Mouse (Mus musculus) ES-Bruce4 (cell line): ENCODE measurements around the gene AC153137.1. TPM values are rescaled to one million over a fixed set of nuclear protein-coding genes. Genes with fewer than 3 reads are reported as not detected.
"Not testable (repeated sequence)": the region's sequence is repeated elsewhere in the genome, so short reads cannot be mapped to it uniquely, and the experiment has no call there.

Experiments used
- H3K27ac ChIP-seq: 2 replicates; pipeline ENCODE4 v1.5.1; 2012; ENCODE audit warnings: low read length, inconsistent platforms; ENCODE audit not compliant: insufficient read depth
- H3K27me3 ChIP-seq: 2 replicates; pipeline ENCODE4 v1.6.1; 2012; ENCODE audit warnings: mild to moderate bottlenecking, low read length, inconsistent platforms; ENCODE audit not compliant: control insufficient read depth, poor library complexity, insufficient read depth, severe bottlenecking
- H3K36me3 ChIP-seq: 2 replicates; pipeline ENCODE4 v1.6.1; 2012; ENCODE audit warnings: inconsistent platforms, mild to moderate bottlenecking, low read length, moderate library complexity; ENCODE audit not compliant: control insufficient read depth, poor library complexity, insufficient read depth, severe bottlenecking
- H3K4me1 ChIP-seq: one replicate; pipeline ENCODE4 v1.8.1; 2011; ENCODE audit warnings: low read length; ENCODE audit not compliant: control insufficient read depth, insufficient read depth
- H3K4me3 ChIP-seq: 2 replicates; pipeline ENCODE4 v1.5.1; 2011; ENCODE audit warnings: low read depth, mild to moderate bottlenecking, low read length
- H3K9ac ChIP-seq: 2 replicates; pipeline ENCODE4 v1.6.1; 2012; ENCODE audit warnings: low read depth, mild to moderate bottlenecking, inconsistent platforms; ENCODE audit not compliant: poor library complexity, severe bottlenecking
- H3K9me3 ChIP-seq: replicated peaks from 2 replicates; pipeline ENCODE4 v1.6.1; 2012; ENCODE audit warnings: mild to moderate bottlenecking, low read length, inconsistent platforms; ENCODE audit not compliant: control insufficient read depth, poor library complexity, insufficient read depth, severe bottlenecking
- CTCF ChIP-seq: IDR thresholded peaks from one replicate; pipeline ENCODE4 v1.8.1; 2011; ENCODE audit warnings: low read depth, low read length
- EP300 ChIP-seq: IDR thresholded peaks from 2 replicates; pipeline ENCODE4 v1.6.1; 2011; ENCODE audit warnings: low read depth, low read length; ENCODE audit not compliant: insufficient read depth
- POLR2A ChIP-seq: IDR thresholded peaks from one replicate; pipeline ENCODE4 v1.8.1; 2011; ENCODE audit warnings: low read length; ENCODE audit not compliant: insufficient read depth
- polyA plus RNA-seq: library from polyadenylated mRNA; stranded (reverse); fragments of >200 nt; gene quantifications from 2 replicates; pipeline ENCODE4 v1.2.4, GENCODE M21; 2011; ENCODE audit warnings: low read depth; ENCODE audit not compliant: missing spikeins, insufficient read depth, insufficient read length

AC153137.1 gene
- not detected in 2 replicates for polyA plus RNA-seq

DNA sequence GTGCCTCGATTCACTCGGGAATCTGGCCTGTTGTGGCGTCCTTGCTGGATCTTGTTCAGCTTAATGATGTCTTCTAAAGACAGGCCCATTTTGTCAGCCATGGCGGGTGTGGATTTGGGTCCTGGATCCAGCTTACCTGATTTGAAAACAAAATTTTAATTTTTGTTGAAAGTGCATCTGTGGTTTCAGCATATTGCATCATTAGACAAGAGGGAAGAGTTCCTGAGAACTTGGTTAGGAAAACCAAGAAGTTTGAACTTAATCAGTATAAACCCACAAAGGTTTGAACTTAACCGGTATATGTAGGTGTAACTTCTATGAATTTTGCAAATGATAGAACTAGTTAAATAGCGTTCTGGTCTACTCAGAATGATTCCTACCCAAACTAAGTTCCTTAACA lies at the start of gene AC153137.1:
AC153137.1 (minus strand) TSS at position 101 of the 400 bp plus-strand sequence.
- not testable (repeated sequence) for H3K4me1 ChIP-seq, H3K4me3 ChIP-seq, H3K9ac ChIP-seq, H3K27me3 ChIP-seq, H3K36me3 ChIP-seq, H3K27ac ChIP-seq, H3K9me3 ChIP-seq

- TF ChIP-seq POLR2A: no peak
- TF ChIP-seq EP300: no peak
- no peak for TF ChIP-seq CTCF
- Histone ChIP-seq H3K9me3 (no peaks in the 10 kb centered on the region), H3K9ac (no peak overlapping the region), H3K36me3 (no peaks in the 10 kb centered on the region), H3K27ac (no peak overlapping the region), H3K4me3 (no peak overlapping the region), H3K4me1 (no peaks in the 10 kb centered on the region), H3K27me3 (no peaks in the 10 kb centered on the region)
Measured at GRCm38 (mm10) chr1:31023173-31023572, 45.4 kb upstream of the AC153137.1 start.

DNA sequence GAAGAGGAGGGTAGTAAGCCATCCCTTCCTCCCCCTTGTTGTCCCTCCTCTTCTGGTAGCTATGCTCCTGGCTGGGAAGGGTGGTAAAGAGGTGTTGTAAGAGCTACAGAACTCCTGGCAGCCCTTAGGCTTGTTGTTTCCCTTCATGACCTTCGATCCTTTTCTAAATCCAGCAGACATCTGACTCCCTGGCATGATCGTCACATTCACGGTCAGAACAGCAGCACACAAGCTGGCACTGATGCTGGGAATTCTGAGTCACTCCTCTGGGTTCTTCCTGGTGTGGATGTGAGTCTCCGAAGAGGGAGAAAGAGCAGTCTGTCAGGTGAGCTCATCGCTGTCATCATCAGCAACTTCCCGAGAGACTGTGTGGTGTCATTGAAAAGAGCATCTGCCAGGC lies 41.5 kb upstream of the AC153137.1 start:
- Histone ChIP-seq H3K27me3 (no peaks in the 10 kb centered on the region), H3K36me3 (no peaks in the 10 kb centered on the region), H3K9ac (no peak overlapping the region), H3K4me1 (no peaks in the 10 kb centered on the region), H3K4me3 (no peak overlapping the region), H3K9me3 (no peaks in the 10 kb centered on the region), H3K27ac (no peak overlapping the region)
- TF ChIP-seq CTCF (no peak), POLR2A (no peak), EP300 (no peak)

DNA sequence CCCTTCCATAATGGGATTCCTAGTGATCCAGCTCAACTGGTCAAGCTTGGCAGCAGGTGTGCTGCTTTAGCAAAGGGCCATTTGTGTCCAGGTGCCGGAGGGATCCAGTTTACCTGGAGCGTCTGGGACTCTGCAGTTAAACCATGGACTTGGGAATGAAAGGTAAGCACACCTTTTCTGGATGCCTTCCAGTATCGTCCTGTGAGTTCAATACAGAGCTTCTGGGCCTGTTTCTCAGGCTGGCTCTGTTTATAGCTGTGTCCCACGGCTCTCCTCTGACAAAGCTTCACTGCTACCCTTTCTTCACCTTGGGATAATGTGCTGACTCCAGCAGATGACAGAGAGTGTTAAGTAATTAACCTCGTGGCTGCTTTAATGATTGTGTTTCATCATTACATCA lies 39.6 kb upstream of the AC153137.1 start:
- no peaks in the 10 kb centered on the region for H3K9me3 ChIP-seq
- H3K27me3 ChIP-seq: no peaks in the 10 kb centered on the region
- no peaks in the 10 kb centered on the region for H3K4me1 ChIP-seq
- H3K4me3 ChIP-seq: no peak overlapping the region
- no peaks in the 10 kb centered on the region for H3K36me3 ChIP-seq
- no peak overlapping the region for H3K27ac ChIP-seq
- no peak overlapping the region for H3K9ac ChIP-seq
- TF ChIP-seq POLR2A (no peak), CTCF (no peak), EP300 (no peak)

DNA sequence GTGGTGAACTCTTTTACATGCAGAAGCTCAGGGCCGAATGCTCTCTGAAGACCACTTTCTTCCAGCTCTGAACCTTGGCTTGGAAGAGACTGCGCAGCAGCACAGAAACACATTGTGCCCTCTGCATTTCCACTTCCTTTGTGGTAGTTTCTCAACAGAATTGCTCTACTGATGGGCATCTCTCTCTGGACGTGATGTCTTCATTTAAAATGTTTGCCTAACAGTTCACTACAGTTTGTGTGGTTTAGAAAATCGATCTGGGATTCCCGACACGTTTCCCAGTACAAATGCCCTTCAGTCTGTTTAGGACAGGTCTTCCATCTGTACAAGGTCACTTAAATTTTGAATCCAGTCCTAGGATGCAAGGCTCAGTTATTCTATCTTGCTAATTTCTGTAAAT lies 38.3 kb upstream of the AC153137.1 start:
- H3K4me1 ChIP-seq: no peaks in the 10 kb centered on the region
- H3K9me3 ChIP-seq: no peaks in the 10 kb centered on the region
- no peaks in the 10 kb centered on the region for H3K36me3 ChIP-seq
- no peak overlapping the region for H3K4me3 ChIP-seq
- H3K27me3 ChIP-seq: no peaks in the 10 kb centered on the region
- H3K27ac ChIP-seq: no peak overlapping the region
- TF ChIP-seq CTCF (no peak), EP300 (no peak), POLR2A (no peak)
- no peak overlapping the region for H3K9ac ChIP-seq

DNA sequence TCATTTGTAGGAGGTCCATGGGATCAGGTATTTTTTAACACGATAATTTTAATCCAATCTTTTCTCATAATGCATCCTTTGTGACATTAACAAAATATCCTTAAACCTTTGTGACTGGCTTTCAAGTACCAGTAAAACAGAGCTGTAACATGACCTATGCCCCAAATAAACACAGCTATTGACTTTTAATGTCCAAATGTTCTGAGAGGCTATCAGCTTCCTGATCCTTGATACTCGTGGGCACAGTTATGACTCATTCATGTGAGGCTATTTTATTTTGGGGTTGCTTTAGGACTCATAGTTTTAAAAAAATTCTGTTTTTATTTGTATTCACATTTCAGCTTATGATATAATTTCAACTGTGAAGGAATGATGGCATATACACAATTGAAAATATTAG lies 37.5 kb upstream of the AC153137.1 start:
- Histone ChIP-seq H3K27me3 (no peaks in the 10 kb centered on the region), H3K9me3 (no peaks in the 10 kb centered on the region), H3K4me3 (no peak overlapping the region), H3K36me3 (no peaks in the 10 kb centered on the region), H3K9ac (no peak overlapping the region), H3K27ac (no peak overlapping the region), H3K4me1 (no peaks in the 10 kb centered on the region)
- no peak for TF ChIP-seq CTCF
- TF ChIP-seq EP300: no peak
- no peak for TF ChIP-seq POLR2A

GRCm38 (mm10) chr1:30977239-30977638 lies 529 bp downstream of the AC153137.1 start:
- not testable (repeated sequence) for H3K9ac ChIP-seq, H3K27ac ChIP-seq, H3K27me3 ChIP-seq, H3K4me1 ChIP-seq, H3K4me3 ChIP-seq, H3K9me3 ChIP-seq, H3K36me3 ChIP-seq
